Mouse (Mus musculus) megakaryocyte, embryonic 14.5 days (primary cell): Measurements from ENCODE around the gene Il10.

Experiments
- FLI1 ChIP-seq: IDR thresholded peaks from 2 replicates; pipeline ENCODE4 v1.6.1; 2012; ENCODE audit warnings: low read length, inconsistent platforms, mixed read lengths
- GATA1 ChIP-seq: IDR thresholded peaks from 3 replicates; pipeline ENCODE4 v1.6.1; 2012; ENCODE audit warnings: mixed read lengths, low read length, inconsistent platforms, borderline replicate concordance

- no peak for TF ChIP-seq GATA1
- no peak for TF ChIP-seq FLI1
These were observed 3.8 kb upstream of the Il10 start for GRCm38 (mm10) chr1:131015879-131016278.
